Mouse (Mus musculus): ENCODE measurements around the gene Rad51b. TPM values are rescaled to one million over a fixed set of nuclear protein-coding genes. Genes with fewer than 3 reads are reported as not detected.

Gene Rad51b
- polyA plus RNA-seq, 1 experiment from 2014 or later = 8.0 TPM

DNA sequence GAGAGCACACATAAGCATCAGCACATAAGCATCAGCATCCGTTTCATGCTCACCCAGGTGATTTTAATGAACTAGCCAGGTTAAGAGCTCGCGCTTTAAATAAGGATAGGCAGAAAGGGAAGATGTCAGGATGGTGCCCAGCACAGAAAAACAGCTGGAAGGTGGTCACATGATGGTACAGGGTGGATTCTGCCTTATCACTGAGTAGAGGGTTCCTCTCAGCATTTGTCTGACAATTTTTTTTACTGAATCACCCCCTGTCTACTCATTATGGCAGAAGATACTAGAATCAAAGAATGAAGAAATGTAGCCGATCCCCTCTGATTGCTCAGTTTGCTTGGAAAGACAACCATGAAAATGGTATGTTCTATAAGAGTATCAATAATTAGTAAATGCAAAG, 474.1 kb downstream of the Rad51b start:
- 94% methylated on average over 4 of the region's 4 CpGs for WGBS
- Histone ChIP-seq H3K4me1 (replicated peaks; ENCODE audit: control insufficient read depth, insufficient read depth, low read length) (no peaks in the 10 kb centered on the region), H3K4me3 (ENCODE audit: low read depth, low read length) (no peak overlapping the region), H3K36me3 (ENCODE audit: control insufficient read depth, insufficient read depth, low read length) (no peaks in the 10 kb centered on the region), H3K9ac (ENCODE audit: low read length) (no peak overlapping the region), H3K9me3 (ENCODE audit: control insufficient read depth, low read length) (no peaks in the 10 kb centered on the region), H3K27ac (ENCODE audit: low read depth, low read length) (no peak overlapping the region), H3K4me2 (ENCODE audit: low read depth, low read length, severe bottlenecking) (no peak overlapping the region), H3K27me3 (ENCODE audit: control insufficient read depth, insufficient read depth, low read length) (no peaks in the 10 kb centered on the region)
- ATAC-seq (replicated peaks; ENCODE audit: low FRiP score) (no peak), DNase-seq (ENCODE audit: low spot score) (no peak)

DNA sequence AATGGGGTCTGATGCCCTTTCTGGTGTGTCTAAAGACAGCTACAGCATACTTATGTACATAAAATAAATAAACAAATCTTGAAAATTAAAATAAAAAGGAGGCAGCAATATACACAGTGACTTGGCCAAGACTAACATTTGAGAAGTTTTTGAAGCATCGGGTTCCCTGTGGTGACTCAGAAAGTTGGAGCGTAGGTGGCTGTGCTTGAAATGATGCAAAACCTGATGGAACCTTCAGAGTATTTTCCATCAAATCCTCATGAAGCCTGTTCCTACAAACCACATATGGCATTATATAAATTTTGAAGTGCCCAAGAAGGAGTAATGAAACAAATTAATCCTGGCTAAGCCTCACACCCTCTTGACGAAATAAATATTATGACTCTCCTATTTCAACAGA, 474.7 kb downstream of the Rad51b start:
- Histone ChIP-seq H3K4me1 (replicated peaks; ENCODE audit: control insufficient read depth, insufficient read depth, low read length) (no peaks in the 10 kb centered on the region), H3K9me3 (ENCODE audit: control insufficient read depth, low read length) (no peaks in the 10 kb centered on the region), H3K9ac (ENCODE audit: low read length) (no peak overlapping the region), H3K36me3 (ENCODE audit: control insufficient read depth, insufficient read depth, low read length) (no peaks in the 10 kb centered on the region), H3K27me3 (ENCODE audit: control insufficient read depth, insufficient read depth, low read length) (no peaks in the 10 kb centered on the region), H3K4me2 (ENCODE audit: low read depth, low read length, severe bottlenecking) (no peak overlapping the region), H3K27ac (ENCODE audit: low read depth, low read length) (no peak overlapping the region), H3K4me3 (ENCODE audit: low read depth, low read length) (no peak overlapping the region)
- ATAC-seq (replicated peaks; ENCODE audit: low FRiP score) (no peak), DNase-seq (ENCODE audit: low spot score) (no peak)
- 96% methylated on average over 3 of the region's 3 CpGs for WGBS

DNA sequence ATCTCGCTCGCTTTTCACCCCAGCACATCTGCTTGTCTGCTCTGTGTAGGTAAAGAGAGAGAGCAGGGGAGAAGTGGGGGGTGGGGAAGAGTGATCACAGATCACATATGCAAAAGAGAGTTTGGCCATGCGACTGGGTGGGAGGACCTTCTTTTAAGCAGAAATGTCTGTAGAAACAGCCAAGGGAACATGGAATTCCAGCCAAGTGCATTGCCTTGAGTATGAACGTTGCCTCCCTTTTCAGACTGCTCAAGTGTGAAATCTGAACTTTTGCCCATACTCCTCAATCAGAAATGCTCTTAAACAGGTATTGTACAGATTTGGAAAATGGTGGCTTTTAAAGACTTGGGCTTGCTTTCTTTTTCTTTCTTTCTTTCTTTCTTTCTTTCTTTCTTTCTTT, 476.2 kb downstream of the Rad51b start:
- Histone ChIP-seq H3K36me3 (ENCODE audit: control insufficient read depth, insufficient read depth, low read length) (no peaks in the 10 kb centered on the region), H3K4me2 (ENCODE audit: low read depth, low read length, severe bottlenecking) (no peak overlapping the region), H3K4me1 (replicated peaks; ENCODE audit: control insufficient read depth, insufficient read depth, low read length) (no peaks in the 10 kb centered on the region), H3K9me3 (ENCODE audit: control insufficient read depth, low read length) (no peaks in the 10 kb centered on the region), H3K27ac (ENCODE audit: low read depth, low read length) (no peak overlapping the region), H3K9ac (ENCODE audit: low read length) (no peak overlapping the region), H3K4me3 (ENCODE audit: low read depth, low read length) (no peak overlapping the region), H3K27me3 (ENCODE audit: control insufficient read depth, insufficient read depth, low read length) (no peaks in the 10 kb centered on the region)
- ATAC-seq (replicated peaks; ENCODE audit: low FRiP score) = no peak
- 89% methylated on average over 4 of the region's 4 CpGs for WGBS
- DNase-seq (ENCODE audit: low spot score) = no peak

DNA sequence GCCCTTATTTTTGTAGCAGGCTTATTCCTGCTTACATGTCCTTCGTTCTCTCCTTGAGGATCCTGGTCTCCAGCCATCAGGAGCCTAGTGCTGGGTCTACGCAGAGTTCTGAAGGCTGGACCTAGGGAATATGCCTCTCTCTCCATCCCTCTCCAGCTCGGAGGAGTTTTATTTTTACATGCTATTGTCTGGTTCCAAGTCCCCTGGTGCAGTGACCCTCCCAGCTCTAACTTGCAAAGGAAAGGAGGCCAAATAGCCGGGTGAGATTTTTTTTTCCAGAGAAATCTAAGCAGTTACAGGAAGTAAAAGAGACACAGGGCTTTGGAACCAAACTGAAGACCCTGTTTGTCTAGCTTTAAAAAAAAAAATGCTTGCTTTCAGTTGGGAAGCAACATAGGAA, 477.5 kb downstream of the Rad51b start:
- no peak for ATAC-seq (replicated peaks; ENCODE audit: low FRiP score)
- H3K4me3 ChIP-seq (ENCODE audit: low read depth, low read length) = no peak overlapping the region
- WGBS = 77% methylated on average over 4 of the region's 4 CpGs
- no peaks in the 10 kb centered on the region for H3K27me3 ChIP-seq (ENCODE audit: control insufficient read depth, insufficient read depth, low read length)
- H3K27ac ChIP-seq (ENCODE audit: low read depth, low read length) = no peak overlapping the region
- H3K9me3 ChIP-seq (ENCODE audit: control insufficient read depth, low read length) = no peaks in the 10 kb centered on the region
- H3K4me2 ChIP-seq (ENCODE audit: low read depth, low read length, severe bottlenecking) = no peak overlapping the region
- DNase-seq (ENCODE audit: low spot score) = no peak
- H3K4me1 ChIP-seq (replicated peaks; ENCODE audit: control insufficient read depth, insufficient read depth, low read length) = no peaks in the 10 kb centered on the region
- no peak overlapping the region for H3K9ac ChIP-seq (ENCODE audit: low read length)
- H3K36me3 ChIP-seq (ENCODE audit: control insufficient read depth, insufficient read depth, low read length) = no peaks in the 10 kb centered on the region

DNA sequence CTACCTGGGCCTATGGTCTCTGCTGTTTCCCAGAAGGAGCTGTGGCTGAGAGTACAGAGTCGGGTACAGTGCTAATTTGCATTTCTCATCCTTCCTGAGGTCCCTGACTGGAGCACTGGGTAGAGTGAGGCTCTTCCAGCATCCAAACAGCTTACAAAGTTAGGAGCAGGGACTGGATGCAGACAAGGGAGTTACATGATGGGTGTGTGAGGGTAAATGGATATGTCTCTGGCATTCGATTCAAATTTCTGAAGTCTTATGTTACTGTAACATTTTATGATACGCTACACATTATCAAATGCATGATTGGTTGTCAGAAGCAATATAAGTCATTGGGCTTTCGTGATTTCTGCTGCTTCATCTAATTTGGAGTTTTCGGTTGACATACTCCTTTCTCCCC, 479.7 kb downstream of the Rad51b start:
- H3K4me2 ChIP-seq (ENCODE audit: low read depth, low read length, severe bottlenecking) = no peak overlapping the region
- no peaks in the 10 kb centered on the region for H3K27me3 ChIP-seq (ENCODE audit: control insufficient read depth, insufficient read depth, low read length)
- H3K27ac ChIP-seq (ENCODE audit: low read depth, low read length) = no peak overlapping the region
- 87% methylated on average over 5 of the region's 5 CpGs for WGBS
- H3K4me3 ChIP-seq (ENCODE audit: low read depth, low read length) = no peak overlapping the region
- H3K9me3 ChIP-seq (ENCODE audit: control insufficient read depth, low read length) = no peaks in the 10 kb centered on the region
- no peak for ATAC-seq (replicated peaks; ENCODE audit: low FRiP score)
- H3K36me3 ChIP-seq (ENCODE audit: control insufficient read depth, insufficient read depth, low read length) = no peaks in the 10 kb centered on the region
- no peak for DNase-seq (ENCODE audit: low spot score)
- H3K9ac ChIP-seq (ENCODE audit: low read length) = no peak overlapping the region
- H3K4me1 ChIP-seq (replicated peaks; ENCODE audit: control insufficient read depth, insufficient read depth, low read length) = no peaks in the 10 kb centered on the region

DNA sequence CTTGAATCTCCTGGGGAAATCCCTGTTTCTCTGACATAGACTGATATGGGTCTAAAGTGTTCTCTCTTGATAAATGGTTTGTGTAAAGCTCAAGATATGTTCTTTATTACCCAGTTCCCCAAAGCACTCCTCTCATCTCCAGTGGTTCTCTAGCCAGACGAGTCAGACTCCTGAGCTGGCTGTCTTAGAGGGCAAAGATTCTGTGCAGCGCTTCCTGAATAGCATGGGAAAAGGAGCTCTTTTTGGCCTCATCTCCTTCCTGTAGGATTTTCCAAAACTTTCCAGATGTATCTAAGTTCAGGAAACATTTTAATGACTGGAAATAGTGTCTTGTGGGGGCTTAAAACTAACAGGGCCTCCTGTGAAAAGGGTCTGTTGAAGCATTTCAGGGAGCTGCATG, 483.7 kb downstream of the Rad51b start:
- Histone ChIP-seq H3K9me3 (ENCODE audit: control insufficient read depth, low read length) (peaks cover 5% of the 10 kb centered on the region; the same call in 1 of the 2 replicates), H3K36me3 (ENCODE audit: control insufficient read depth, insufficient read depth, low read length) (no peaks in the 10 kb centered on the region), H3K27ac (ENCODE audit: low read depth, low read length) (no peak overlapping the region), H3K27me3 (ENCODE audit: control insufficient read depth, insufficient read depth, low read length) (no peaks in the 10 kb centered on the region), H3K4me3 (ENCODE audit: low read depth, low read length) (no peak overlapping the region), H3K4me1 (replicated peaks; ENCODE audit: control insufficient read depth, insufficient read depth, low read length) (no peaks in the 10 kb centered on the region), H3K4me2 (ENCODE audit: low read depth, low read length, severe bottlenecking) (no peak overlapping the region), H3K9ac (ENCODE audit: low read length) (no peak overlapping the region)
- WGBS = 75% methylated on average over 2 of the region's 2 CpGs
- DNase-seq (ENCODE audit: low spot score) (no peak), ATAC-seq (replicated peaks; ENCODE audit: low FRiP score) (no peak)

DNA sequence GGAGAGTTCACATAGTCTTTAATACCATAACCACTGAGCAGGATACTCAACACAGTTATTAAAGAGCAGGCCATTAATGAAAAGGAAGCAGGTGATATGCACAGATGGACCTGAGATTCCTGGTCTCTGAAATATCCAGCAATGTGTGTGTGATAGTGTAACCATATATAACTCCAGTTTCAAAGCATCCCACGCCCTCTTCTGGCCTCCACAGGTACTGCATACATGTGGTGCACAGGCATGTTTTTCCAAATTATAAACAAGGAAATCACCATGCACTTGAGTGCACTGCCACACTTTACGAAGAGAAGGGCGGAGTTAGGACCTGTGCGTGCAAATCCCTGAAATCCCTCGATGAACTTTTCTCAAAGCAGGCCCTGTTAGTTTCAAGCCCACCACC, 484.7 kb downstream of the Rad51b start:
- DNase-seq (ENCODE audit: low spot score) = no peak
- Histone ChIP-seq H3K36me3 (ENCODE audit: control insufficient read depth, insufficient read depth, low read length) (no peaks in the 10 kb centered on the region), H3K27ac (ENCODE audit: low read depth, low read length) (no peak overlapping the region), H3K27me3 (ENCODE audit: control insufficient read depth, insufficient read depth, low read length) (no peaks in the 10 kb centered on the region), H3K4me1 (replicated peaks; ENCODE audit: control insufficient read depth, insufficient read depth, low read length) (no peaks in the 10 kb centered on the region), H3K4me3 (ENCODE audit: low read depth, low read length) (no peak overlapping the region), H3K9me3 (ENCODE audit: control insufficient read depth, low read length) (peaks cover 5% of the 10 kb centered on the region; the same call in 1 of the 2 replicates), H3K4me2 (ENCODE audit: low read depth, low read length, severe bottlenecking) (no peak overlapping the region), H3K9ac (ENCODE audit: low read length) (no peak overlapping the region)
- no peak for ATAC-seq (replicated peaks; ENCODE audit: low FRiP score)
- WGBS = 82% methylated on average over 5 of the region's 5 CpGs

DNA sequence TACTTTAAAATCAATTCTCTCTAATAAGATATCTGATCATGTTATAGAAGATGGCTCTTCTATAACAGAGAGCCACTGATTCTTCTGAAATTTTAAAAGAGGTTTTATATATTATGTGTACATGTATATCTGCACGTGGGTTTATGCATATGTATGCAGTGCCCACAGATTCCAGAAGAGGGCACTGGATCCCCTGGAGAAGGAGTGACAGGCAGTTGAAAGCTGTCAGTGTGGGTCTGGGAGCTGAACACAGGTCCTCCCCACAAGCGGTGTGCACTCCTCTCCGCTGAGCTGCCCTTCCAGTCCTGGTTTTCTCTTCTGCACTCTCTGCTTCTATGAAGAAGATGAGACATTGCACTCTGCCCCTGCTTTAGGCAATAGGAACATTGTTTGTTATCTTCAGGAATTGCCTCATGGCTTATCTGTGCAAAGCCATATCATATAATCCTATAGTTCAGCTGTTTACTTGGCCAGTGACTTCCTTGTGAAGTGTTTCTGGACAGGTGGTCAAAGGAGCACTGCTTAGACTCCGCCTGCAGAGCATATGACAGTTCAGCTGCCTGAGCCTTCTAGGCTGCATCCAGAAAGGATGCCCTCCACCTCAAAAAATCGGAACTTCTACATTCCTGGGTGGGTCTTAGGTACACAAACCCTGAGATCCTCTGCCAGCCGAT, 485.5 kb downstream of the Rad51b start:
- no peak for DNase-seq (ENCODE audit: low spot score)

DNA sequence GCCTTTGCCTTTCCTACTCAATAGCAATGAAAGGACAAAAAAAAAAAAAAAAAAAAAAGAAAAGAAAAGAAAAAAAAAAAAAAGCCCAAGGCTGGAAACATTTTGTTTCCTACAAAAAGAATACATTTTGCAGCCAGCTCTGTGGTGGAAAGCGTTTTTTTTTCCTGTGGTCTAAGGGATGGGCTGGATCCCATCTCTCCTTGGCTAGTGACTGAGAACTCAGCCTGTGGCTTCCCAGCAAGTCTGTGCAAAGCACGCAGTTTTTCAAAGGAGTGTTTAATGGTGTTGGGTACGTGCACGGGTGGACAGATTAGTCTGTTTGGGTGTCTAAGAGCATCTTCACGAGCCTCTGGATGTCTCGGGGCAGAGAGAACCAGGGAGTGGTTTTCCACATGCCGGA, 487.1 kb downstream of the Rad51b start:
- H3K4me2 ChIP-seq (ENCODE audit: low read depth, low read length, severe bottlenecking) = no peak overlapping the region
- H3K27ac ChIP-seq (ENCODE audit: low read depth, low read length) = no peak overlapping the region
- H3K27me3 ChIP-seq (ENCODE audit: control insufficient read depth, insufficient read depth, low read length) = no peaks in the 10 kb centered on the region
- H3K9ac ChIP-seq (ENCODE audit: low read length) = no peak overlapping the region
- WGBS = 86% methylated on average over 7 of the region's 7 CpGs
- ATAC-seq (replicated peaks; ENCODE audit: low FRiP score) (no peak), DNase-seq (ENCODE audit: low spot score) (no peak)
- H3K4me3 ChIP-seq (ENCODE audit: low read depth, low read length) = no peak overlapping the region
- peaks cover 5% of the 10 kb centered on the region; the same call in 1 of the 2 replicates for H3K9me3 ChIP-seq (ENCODE audit: control insufficient read depth, low read length)
- H3K4me1 ChIP-seq (replicated peaks; ENCODE audit: control insufficient read depth, insufficient read depth, low read length) = no peaks in the 10 kb centered on the region
- H3K36me3 ChIP-seq (ENCODE audit: control insufficient read depth, insufficient read depth, low read length) = no peaks in the 10 kb centered on the region

More for the DNA sequence above, 485.5 kb downstream of the Rad51b start:
- 95% methylated on average over 6 of the region's 6 CpGs for WGBS
- Histone ChIP-seq H3K4me1 (replicated peaks; ENCODE audit: control insufficient read depth, insufficient read depth, low read length) (no peaks in the 10 kb centered on the region), H3K9me3 (ENCODE audit: control insufficient read depth, low read length) (peaks cover 5% of the 10 kb centered on the region; the same call in 1 of the 2 replicates), H3K9ac (ENCODE audit: low read length) (no peak overlapping the region), H3K4me3 (ENCODE audit: low read depth, low read length) (no peak overlapping the region), H3K27ac (ENCODE audit: low read depth, low read length) (no peak overlapping the region), H3K36me3 (ENCODE audit: control insufficient read depth, insufficient read depth, low read length) (no peaks in the 10 kb centered on the region), H3K27me3 (ENCODE audit: control insufficient read depth, insufficient read depth, low read length) (no peaks in the 10 kb centered on the region), H3K4me2 (ENCODE audit: low read depth, low read length, severe bottlenecking) (no peak overlapping the region)
- ATAC-seq (replicated peaks; ENCODE audit: low FRiP score) = no peak
